Mouse (Mus musculus) kidney, adult 2 months (tissue): Measurements from ENCODE around the gene Grk6.

Experiments
- CTCF ChIP-seq: fragments of 200-500 bp; conservative IDR thresholded peaks from 2 replicates; pipeline ENCODE4 v1.5.1; 2011; ENCODE audit warnings: low read depth, mild to moderate bottlenecking, control low read depth, low read length, moderate library complexity, mixed read lengths; ENCODE audit not compliant: insufficient read depth, insufficient read length
- POLR2A ChIP-seq: fragments of 200-500 bp; IDR thresholded peaks from one replicate; pipeline ENCODE4 v1.6.1; 2011; ENCODE audit warnings: low read depth, low read length, control low read depth

DNA sequence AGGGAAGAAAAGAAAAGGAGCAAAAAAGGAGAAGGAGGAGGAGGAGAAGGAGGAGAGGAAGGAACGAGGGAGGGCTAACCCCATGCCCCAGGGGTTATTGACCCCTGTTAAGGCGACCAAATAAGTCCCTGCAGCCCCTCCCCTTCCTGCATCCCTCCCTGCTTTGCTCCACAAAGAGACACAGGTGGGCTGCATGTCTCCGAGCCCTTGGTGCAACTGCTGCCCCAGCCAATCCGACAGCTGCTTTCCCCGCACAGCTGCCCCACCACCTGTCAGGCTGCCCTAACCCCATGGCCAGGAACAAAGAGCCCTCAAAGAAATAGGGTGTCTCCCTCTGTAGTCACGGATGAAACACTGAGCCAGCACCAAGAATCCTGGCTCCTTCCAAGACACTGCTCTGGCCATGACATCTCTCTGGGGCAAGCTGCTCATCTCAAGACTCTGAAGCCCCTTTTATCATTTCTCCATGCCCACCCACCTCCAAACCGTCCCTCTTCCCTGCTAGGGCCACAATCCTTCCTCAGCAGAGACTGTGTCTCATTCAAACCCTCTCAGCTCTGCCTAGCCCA, 39.7 kb downstream of the Grk6 start:
- TF ChIP-seq POLR2A (no peak), CTCF (no peak)
